Mouse (Mus musculus) lung, postnatal 4 days (tissue): ENCODE results near the gene Ube3b.

ENCODE experiments used
- DNase-seq, 2 experiments: peaks; one replicate each; pipeline ENCODE4 v3.0.0; 2021

Gene Ube3b

DNA sequence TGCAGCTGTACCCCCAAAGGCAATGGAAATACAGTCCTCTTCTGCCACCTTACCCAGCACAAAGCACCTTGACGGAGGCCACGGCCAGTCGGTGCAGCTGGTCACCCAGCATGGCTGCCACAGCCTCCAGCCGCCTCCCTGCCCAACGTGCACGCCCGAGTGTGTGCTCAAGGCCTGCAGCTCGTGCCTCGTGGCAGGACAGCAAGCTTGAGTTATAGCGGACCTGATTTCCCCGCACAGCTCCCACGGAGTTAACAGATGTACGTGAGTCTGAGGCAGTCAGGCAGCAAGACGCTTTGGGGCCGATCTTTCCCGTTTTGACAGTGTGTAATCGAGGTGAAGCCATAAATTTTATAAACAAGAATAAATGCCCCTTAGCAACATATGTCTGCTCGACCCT is 48.2 kb downstream of the Ube3b start:
- no peak for DNase-seq

DNA sequence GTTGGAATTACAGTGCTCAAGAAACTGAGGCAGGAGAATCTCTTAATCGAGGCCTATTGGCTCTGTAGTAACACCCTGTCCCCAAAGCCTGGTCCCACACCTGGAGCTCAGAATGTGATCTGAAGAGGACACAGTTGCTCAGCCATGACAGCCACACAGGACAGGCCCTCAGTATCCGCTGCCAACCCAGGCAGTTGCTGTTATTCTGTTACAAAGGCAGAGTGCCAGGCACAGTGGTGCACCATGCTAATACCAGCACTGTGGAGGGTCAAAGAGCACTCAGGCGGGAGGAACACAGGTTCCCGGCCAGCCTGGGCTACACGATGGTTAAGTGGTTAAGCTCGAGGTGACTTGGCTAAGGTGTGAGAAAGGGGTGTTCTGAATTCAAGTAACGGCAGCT is 49.4 kb downstream of the Ube3b start:
- no peak for DNase-seq

DNA sequence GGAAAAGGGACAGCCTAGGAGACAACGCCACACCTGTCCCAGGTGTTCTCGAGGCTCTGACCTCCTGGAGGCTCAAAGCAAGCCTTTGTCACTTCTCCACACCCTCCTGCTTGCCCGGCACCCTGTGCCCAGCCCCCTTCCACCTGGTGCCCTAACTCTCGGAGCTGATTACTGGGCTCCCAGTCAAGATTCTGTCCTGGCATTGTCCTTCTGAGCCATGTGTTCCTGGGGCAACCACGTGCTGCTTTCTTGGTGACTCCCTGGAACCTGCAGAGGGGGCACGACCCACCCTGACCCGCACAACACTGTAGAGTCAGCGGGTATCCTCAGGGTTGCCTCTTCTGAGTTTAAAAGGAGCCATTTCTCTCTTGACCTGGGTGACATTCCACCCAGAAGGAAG is 54.0 kb downstream of the Ube3b start:
- DNase-seq: no peak

DNA sequence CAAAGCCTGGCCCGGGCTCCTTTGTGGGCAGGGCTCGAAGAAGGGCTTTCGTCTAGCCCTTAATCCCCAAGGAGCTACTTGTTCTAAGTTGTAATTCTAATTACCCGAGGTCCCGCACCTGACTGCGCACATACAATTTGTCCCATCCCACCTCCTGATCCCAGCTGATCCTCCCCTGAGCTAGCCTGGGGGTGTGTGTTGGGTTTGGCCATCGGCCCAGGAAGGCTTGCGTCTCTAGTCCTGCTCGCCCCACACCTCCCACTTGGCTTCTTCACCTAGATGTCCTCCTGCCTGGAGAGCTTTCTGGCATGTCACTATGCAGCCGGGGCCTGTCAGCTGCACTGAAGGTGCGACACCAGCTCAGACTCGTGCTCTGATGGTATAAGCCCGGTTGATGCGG is 55.2 kb downstream of the Ube3b start:
- DNase-seq: no peak

DNA sequence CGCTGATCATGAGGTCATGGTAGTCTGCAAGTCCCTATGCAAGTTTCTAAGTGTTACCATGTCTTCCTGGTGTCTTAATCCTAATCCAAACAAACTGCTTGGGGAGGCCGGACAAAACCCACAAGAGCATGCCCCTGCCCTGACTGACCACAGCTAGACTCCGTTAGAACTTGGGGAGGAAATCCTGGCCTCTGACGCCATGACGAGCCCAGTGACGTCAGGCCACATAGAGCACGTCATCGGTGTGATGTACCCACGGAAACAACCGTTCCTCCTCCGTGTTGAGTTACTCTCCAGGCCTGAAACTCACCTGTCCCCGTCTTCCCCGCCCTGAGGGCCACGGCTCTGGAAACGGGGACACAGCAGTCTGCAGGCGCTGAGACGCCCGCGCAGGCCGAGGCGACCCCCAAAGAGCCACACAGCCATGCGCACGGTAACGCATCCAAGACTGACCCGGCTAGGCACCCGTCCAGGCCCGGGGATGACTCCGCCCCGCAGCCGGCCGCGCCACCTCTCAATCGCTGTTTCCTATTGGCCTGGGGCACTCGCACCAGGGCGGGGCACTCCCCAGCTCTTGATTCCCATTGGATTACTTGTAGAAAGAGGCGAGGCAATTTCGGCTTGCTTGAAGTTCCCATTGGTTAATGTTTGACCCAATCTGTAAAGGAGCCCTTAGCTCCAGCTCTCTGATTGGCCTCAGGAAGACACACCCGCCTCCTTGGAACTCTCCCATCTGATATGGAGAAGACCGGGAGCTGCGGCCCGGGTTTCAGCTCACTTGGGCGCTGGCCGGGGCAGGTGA is 63.4 kb downstream of the Ube3b start, which contains the start of the genes Mmab and Mvk:
Gene Mmab (minus strand): TSS at position 495 of the 802 bp plus-strand sequence.
Gene Mvk (plus strand): TSS at position 704 of the 802 bp plus-strand sequence.
- DNase-seq: peak; percentile 99

DNA sequence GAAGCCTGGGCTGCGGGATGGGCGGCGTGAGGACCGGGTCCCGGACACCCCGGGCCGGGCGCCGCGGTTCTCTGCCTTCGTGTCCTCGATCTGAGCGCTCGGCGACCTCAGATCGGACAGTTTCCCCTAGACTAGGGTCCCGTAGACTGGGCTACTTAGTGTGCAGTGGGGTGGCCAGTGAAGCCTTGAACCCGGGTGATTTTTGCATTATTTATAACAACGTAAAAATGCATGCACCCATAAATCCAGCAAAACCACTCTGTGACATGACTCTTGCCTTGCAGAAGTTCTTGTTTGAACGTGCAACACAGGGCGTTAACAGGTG is 63.9 kb downstream of the Ube3b start:
- DNase-seq: no peak

DNA sequence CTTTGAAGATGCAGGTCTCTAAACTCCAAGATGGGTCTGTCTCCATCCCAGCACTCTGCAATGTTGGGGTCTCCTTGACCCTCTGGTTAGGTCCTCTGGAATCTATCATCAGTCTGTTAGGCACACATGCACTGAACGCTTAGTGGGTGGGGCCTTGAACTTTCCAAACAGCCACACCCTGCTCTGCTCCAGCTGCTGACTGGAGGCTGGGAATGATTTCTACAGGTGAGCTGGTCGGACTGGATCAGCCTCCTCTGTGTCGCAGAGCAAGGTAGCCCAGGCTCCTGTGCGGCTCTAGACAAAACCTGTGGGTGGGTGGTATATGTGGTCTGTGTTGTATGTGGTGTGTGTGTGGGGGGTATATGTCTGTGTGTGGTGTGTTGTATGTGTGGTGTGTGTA is 68.6 kb downstream of the Ube3b start:
- no peak for DNase-seq

DNA sequence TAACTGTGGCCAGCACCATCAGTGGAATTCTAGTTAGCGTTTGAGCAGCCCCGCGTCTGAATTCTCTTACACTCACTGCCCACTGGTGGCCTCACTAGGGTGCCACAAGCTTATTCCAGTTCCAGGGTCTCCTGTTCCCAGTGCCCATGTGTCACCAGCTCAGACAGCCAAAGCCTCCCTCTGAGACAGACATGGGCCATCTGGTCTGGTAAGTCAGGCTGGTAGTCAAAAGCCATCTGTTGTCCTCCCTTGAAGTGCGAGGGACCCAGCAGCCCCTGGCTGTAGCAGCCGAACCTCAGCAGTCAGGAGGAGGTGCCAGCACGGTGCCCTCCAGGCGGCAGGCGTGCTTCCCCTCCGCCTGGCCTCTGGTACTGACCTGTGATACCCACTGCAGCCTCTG is 75.9 kb downstream of the Ube3b start:
- DNase-seq: no peak

DNA sequence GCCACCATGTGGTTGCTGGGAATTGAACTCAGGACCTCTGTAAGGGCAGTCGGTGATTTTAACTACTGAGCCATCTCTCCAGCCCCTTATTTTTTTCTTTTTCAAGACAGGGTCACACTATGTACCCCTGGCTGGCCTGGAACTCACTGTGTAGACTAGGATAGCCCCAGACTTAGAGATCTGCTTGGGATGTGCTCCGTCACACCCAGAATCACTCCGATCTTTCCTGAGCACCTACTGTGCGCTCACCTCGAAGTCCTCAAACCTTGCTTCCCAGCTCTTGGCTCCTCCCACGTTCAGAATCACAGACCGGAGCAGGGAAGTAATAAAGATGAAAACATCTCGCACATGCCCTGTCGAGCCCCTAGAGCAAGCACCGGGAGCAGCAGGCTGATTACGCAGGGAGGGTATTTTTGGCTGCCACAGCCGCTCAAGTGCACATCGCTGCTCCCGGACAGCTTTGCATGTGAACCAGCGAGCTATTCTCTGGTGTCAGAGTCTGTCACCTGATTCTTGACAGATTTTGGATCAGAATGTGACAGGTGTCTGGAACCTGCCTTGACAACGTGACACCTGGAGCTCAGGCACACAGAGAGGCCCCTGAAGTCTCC is 76.7 kb downstream of the Ube3b start:
- DNase-seq: no peak

DNA sequence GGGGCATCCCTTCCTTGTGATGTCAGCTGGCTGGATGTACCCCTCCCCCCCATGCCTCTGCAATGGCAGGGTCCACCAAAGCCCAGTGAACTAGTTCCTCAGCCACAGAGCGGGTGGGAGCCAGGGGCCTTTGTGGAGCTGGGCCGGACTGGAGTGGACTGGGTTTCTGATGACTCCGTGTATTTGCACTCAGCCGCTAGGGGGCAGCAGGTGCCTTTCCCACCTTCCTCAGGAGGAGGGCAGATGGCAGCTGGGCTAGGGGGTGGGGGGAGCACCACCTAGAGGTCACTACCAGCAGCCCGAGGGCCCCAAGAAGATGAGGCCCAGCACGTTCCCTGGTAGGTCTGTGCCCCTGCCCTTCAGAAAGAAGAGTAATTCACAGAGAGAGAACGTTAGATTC is 80.8 kb downstream of the Ube3b start:
- peak; percentile 85 to 89 for DNase-seq

DNA sequence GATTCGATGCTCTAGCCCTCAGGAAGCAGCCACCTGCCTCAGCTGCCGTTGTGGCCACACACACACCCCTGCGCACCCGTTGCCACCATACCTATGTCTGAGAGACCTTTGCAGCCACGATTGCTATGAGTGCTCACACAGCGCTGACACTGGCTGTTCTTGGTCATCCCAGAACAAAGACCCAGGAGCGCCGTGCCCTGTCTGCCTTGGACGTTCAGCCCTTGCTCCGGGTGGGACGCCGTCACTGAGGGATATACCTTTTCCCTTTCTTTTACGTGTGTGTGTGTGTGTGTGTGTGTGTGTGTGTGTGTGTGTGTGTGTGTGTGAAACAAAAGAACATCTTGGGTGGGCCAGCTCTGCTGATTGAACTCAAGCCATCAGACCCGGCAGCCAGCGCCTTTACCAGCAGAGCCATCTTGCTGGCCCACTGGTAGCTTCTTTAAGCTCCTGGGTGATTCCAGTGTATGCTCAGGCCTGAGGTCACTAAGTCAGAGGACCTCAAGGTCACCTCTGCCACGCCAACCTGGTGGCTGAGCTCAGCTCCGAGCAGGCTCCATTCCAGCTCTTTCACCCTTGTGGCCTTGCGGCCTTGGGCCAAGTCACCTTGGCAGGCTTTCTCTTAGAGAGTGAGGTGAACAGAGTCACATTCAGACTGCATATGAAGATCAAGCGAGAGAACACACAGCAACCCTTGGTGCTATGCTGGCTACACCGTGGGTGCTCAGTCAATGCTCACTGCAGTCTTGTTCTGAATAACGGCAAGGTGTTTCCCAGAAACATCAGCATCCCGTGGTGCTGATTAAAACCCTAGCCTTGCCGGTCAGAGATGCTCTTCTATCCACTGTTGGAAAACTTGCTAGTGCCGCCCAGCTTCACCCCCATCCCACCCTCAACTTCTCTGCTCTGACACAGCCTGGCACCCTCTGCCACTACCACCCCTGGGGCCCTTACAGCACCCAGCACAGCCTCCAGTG is 81.9 kb downstream of the Ube3b start:
- no peak for DNase-seq

DNA sequence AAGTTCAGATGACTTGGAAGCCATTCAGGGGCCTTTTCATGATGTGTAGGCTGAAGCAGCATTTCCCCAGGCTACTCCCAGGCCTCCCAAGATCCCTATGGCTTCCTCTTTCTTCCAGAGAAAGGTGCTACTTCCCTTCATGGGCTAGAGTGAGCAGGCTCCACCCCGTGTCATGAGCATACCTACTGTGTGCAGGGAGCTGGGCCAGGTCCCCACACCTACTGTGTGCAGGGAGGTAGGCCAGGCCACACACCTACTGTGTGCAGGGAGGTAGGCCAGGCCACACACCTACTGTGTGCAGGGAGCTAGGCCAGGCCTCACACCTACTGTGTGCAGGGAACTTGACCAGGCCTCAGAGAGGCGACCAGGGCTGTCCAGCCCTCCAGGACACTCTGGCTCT is 84.2 kb downstream of the Ube3b start:
- DNase-seq: no peak

DNA sequence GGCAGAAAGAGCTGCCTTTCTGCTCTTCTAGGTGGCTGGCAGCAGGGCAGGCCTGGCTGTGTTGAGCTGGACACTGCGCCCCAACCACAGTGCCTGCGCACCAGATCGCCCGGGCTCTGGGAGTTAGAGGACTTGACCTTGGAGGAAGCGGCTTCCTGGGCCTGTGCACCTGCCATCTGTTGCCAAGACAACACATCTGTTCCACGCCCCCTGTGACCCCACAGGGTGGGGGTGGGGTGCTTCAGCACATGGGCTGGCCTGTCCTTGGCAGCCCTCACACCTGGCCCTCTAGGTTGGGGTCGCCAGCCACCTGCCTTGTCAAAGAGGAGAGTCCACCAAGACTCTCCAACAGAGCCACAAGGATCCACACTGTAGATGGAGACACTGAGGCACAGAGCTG is 85.2 kb downstream of the Ube3b start:
- no peak for DNase-seq

DNA sequence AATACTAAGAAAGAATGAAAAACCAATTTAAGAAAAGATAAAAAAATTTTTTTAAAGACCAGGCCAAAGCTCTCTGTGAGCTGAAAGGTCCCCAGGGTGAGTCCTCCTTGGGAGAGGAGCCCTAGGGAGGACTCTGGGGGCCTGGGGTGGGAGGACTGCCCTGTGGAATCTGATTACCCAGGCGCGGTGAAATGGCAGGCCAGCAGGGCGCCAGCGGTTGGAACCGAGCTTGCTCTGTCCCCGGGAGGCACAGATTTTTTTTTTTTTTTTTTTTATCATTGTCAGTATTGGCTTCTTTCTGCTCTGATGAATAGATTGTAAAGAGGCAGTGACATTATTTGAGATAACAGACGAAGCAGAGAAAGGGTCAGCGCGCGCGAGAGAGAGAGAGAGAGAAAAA is 86.6 kb downstream of the Ube3b start:
- no peak for DNase-seq

DNA sequence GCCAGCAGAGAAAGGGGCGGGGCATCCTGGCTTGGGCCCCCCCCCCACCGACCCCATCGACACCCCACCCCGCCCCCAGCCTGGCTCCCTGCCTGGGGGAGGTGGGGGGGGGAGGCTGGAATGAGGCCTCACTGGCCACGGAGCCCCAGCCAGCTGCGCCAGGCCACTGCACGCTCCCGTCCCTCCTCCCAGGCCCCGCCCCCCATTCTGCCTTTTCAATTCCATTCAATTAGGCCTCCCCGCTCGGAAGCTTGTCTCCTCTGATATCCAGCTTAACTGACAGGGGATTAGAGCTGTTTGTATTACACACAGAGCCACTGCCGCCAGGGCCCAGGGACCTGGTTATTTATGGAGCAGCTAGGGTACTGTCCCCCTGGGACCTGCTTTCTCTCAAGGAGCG is 87.0 kb downstream of the Ube3b start:
- DNase-seq: peak; percentile 74 to 87

DNA sequence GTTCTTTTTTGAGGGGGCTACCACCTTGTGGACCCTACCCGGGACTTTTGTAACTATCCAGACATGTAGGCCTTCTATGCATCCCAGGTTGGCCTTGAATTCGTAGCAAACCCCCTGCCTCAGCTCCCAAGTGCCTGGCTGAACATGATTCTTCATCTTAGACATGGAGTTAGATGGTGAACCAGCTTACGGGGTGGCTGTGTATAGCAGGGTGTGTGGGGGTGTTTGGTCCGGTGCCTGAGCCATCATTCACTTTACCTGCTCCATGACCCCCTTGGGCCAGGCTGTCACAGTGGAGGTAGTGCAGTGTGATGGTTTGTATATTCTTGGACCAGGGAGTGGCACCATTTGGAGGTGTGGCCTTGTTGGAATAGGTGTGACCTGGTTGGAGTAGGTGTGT is 87.6 kb downstream of the Ube3b start:
- no peak for DNase-seq

DNA sequence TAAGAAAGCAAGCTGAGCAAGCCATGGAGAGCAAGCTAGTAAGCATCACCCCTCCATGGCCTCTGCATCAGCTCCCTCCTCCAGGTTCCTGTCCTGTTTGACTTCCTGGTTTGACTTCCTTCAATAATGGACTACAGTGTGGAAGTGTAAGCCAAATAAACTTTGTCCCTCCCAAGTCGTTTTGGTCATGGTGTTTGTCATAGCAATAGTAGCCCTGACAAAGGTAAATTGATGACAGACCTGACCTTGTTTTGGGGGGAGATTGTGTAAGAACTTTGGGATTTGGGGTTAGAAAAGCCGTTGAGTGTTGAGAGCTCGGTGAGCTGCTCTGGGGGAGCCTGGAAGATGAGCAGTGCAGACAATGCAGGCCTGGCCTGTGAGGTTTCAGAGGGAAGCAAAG is 90.0 kb downstream of the Ube3b start:
- no peak for DNase-seq
